Mouse (Mus musculus): ENCODE measurements around the gene Trnau1ap. TPM values are rescaled to one million over a fixed set of nuclear protein-coding genes. Genes with fewer than 3 reads are reported as not detected.

Gene Trnau1ap
- total RNA-seq (2012; rRNA removed): 71.5 and 86.5 TPM in 2 replicates
- 70.6 and 80.5 TPM in 2 replicates for total RNA-seq (2014; rRNA removed)
- polyA plus RNA-seq (2012; ENCODE audit: insufficient read length, low read depth): 60.7 and 64.4 TPM in 2 replicates

DNA sequence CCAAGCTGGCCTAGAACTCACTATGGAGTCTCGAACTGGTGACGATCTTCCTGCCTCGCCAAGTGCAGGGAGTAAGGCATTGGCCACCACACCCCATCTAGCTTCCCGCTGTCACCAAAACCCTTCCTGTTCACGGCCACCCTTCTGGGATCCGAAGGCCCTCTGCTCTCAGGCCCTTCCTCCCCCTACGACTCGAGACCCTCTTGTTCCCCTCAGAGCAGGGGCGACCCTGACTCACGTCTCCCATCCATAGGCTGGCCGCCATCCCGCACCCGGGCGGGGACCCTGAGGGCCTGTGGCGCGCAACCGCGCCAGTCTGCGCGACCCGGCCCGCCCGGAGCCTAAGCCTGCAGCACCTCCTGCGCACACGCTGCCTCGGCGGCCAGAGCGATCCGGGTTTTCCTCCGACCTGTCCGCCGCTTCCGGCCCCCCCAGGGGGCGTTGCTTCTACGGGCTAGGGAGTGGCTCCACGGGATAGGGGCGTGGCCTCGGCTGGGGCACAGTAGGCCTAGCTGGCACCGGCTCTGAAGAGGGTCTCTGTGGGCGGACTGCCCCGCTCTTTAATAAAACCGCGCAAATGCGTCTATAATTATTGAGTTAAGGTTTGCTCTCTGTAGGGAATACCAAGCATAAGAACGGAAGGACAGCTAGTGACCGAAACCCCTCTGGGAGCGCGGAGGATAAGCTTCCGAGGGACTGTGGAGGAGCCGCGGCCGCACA is at the start of gene Trnau1ap:
Trnau1ap (minus strand) TSS at position 424 of the 720 bp plus-strand sequence.
- peak; percentile 95 for TF ChIP-seq SIN3A (IDR thresholded peaks at IDR 0.05; ENCODE audit: low read length)
- peak; percentile 74; the same call in 1 of the 2 replicates for TF ChIP-seq KAT2A (IDR thresholded peaks at IDR 0.05; ENCODE audit: insufficient replicate concordance, low read length)
- TF ChIP-seq MXI1 (IDR thresholded peaks at IDR 0.05; ENCODE audit: low read depth, low read length): peak; percentile 95
- TF ChIP-seq RCOR1 (conservative IDR thresholded peaks at IDR 0.05; ENCODE audit: low read depth, low read length): 0 out of 2 replicates have a peak, but pooled peaks have one; percentile 5
- no peak for TF ChIP-seq CTCF (conservative IDR thresholded peaks at IDR 0.05 in 1 of 2, IDR thresholded peaks at IDR 0.05 in 1 of 2; ENCODE audit: low read depth in 2 of 2, low read length in 2 of 2)
- no peak; the same call in 1 of the 2 replicates for TF ChIP-seq CHD1 (IDR thresholded peaks at IDR 0.05; ENCODE audit: low read depth, low read length)
- TF ChIP-seq MEF2A (IDR thresholded peaks at IDR 0.05; ENCODE audit: borderline replicate concordance, low read depth, low read length): peak; percentile 68; the same call in 1 of the 2 replicates
- TF ChIP-seq MAX (IDR thresholded peaks at IDR 0.05; ENCODE audit: low read length): peak; percentile 87
- TF ChIP-seq ZMIZ1 (IDR thresholded peaks at IDR 0.05; ENCODE audit: low read depth, low read length): peak; percentile 89
- TF ChIP-seq POLR2A (IDR thresholded peaks at IDR 0.05; ENCODE audit: low read depth, low read length): peak; percentile 97
- peak; percentile 54 for TF ChIP-seq ZNF384 (IDR thresholded peaks at IDR 0.05; ENCODE audit: low read depth, low read length)
- no peak for TF ChIP-seq E2F4 (IDR thresholded peaks at IDR 0.05; ENCODE audit: insufficient replicate concordance, low read depth, low read length)
- 0 out of 2 replicates have a peak, but pooled peaks have one; percentile 48 for TF ChIP-seq TBP (conservative IDR thresholded peaks at IDR 0.05; ENCODE audit: low read depth, low read length)
- TF ChIP-seq NRF1 (IDR thresholded peaks at IDR 0.05; ENCODE audit: low read depth, low read length): peak; percentile 76
- peak; percentile 85 for TF ChIP-seq ELF1 (IDR thresholded peaks at IDR 0.05; ENCODE audit: low read depth, low read length)
- no peak for TF ChIP-seq GABPA (IDR thresholded peaks at IDR 0.05; ENCODE audit: insufficient replicate concordance, low read depth, low read length)
- TF ChIP-seq UBTF (IDR thresholded peaks at IDR 0.05; ENCODE audit: low read depth, low read length): peak; percentile 93
- 0 out of 2 replicates have a peak, but pooled peaks have one; percentile 35 for TF ChIP-seq BHLHE40 (IDR thresholded peaks at IDR 0.05; ENCODE audit: low read depth, low read length)
- TF ChIP-seq HCFC1 (IDR thresholded peaks at IDR 0.05; ENCODE audit: low read depth, low read length): peak; percentile 75
- peak; percentile 61 for TF ChIP-seq IRF4 (IDR thresholded peaks at IDR 0.05; ENCODE audit: low read depth, low read length)
- peak; percentile 91 for TF ChIP-seq TCF12 (IDR thresholded peaks at IDR 0.05; ENCODE audit: low read depth, low read length)
- peak; percentile 82 for TF ChIP-seq POLR2AphosphoS2 (IDR thresholded peaks at IDR 0.05; ENCODE audit: low read depth, low read length)
- TF ChIP-seq SMC3 (IDR thresholded peaks at IDR 0.05; ENCODE audit: low read depth, low read length): peak; percentile 10; the same call in 1 of the 2 replicates
- TF ChIP-seq MAZ (IDR thresholded peaks at IDR 0.05; ENCODE audit: low read depth, low read length): peak; percentile 97
- TF ChIP-seq CHD2 (IDR thresholded peaks at IDR 0.05; ENCODE audit: low read length): peak; percentile 44
- peak; percentile 85 for TF ChIP-seq MYC (IDR thresholded peaks at IDR 0.05; ENCODE audit: low read depth, low read length)
- TF ChIP-seq JUN (IDR thresholded peaks at IDR 0.05; ENCODE audit: insufficient read depth, low read depth, low read length): no peak
- TF ChIP-seq ZKSCAN1 (IDR thresholded peaks at IDR 0.05; ENCODE audit: borderline replicate concordance, low read depth, low read length): no peak
- TF ChIP-seq ETS1 (conservative IDR thresholded peaks at IDR 0.05; ENCODE audit: low read depth, low read length): 0 out of 2 replicates have a peak, but pooled peaks have one; percentile 18
- no peak for TF ChIP-seq USF2 (conservative IDR thresholded peaks at IDR 0.05; ENCODE audit: low read depth, low read length)
- TF ChIP-seq NELFE (IDR thresholded peaks at IDR 0.05; ENCODE audit: low read depth, low read length): peak; percentile 94
- Histone ChIP-seq H3K27me3 (replicated peaks) (no peaks in the 10 kb centered on the region), H3K4me1 (ENCODE audit: control insufficient read depth in 1 of 2, insufficient read depth in 2 of 2) (peaks cover 0 to 7% of the 10 kb centered on the region in 2 experiments; a peak in 2 of 4 replicates), H3K36me3 (replicated peaks in 1 of 2; ENCODE audit: control insufficient read depth in 1 of 2, insufficient read depth in 1 of 2, low read length in 1 of 2) (peaks cover 39 to 60% of the 10 kb centered on the region in 2 experiments), H3K9me3 (replicated peaks; ENCODE audit: low read length) (no peaks in the 10 kb centered on the region), H3K79me2 (replicated peaks; ENCODE audit: control insufficient read depth, extremely low read depth, insufficient read depth, poor library complexity, severe bottlenecking) (peaks cover 7% of the 10 kb centered on the region), H3K9ac (ENCODE audit: insufficient read depth, low read depth) (peak within 1 kb of the TSS; percentile 71), H3K27ac (ENCODE audit: insufficient read depth, low read depth) (peak within 1 kb of the TSS; percentile 79), H3K4me3 (replicated peaks in 1 of 3; ENCODE audit: low read depth in 2 of 3, low read length in 2 of 3, poor library complexity in 1 of 3) (peak within 1 kb of the TSS; percentile 62 to 82 (median 78)), H3K4me2 (ENCODE audit: insufficient read depth, low read depth, poor library complexity, severe bottlenecking) (peak within 1 kb of the TSS; percentile 98)
- in situ Hi-C loops (cut with MboI; ENCODE audit: low pct_ligation_motif_present, low pct_unique_long_range_greater_than_20kb, low sequenced_read_pairs): no loop called here
- DNase-seq (ENCODE audit: extremely low read depth): peak; percentile 94
- dilution Hi-C loops (cut with MboI; ENCODE audit: extremely low pct_ligation_motif_present, extremely low pct_unique_long_range_greater_than_20kb, low sequenced_read_pairs): no loop called here
